In the genomic region with DNA sequence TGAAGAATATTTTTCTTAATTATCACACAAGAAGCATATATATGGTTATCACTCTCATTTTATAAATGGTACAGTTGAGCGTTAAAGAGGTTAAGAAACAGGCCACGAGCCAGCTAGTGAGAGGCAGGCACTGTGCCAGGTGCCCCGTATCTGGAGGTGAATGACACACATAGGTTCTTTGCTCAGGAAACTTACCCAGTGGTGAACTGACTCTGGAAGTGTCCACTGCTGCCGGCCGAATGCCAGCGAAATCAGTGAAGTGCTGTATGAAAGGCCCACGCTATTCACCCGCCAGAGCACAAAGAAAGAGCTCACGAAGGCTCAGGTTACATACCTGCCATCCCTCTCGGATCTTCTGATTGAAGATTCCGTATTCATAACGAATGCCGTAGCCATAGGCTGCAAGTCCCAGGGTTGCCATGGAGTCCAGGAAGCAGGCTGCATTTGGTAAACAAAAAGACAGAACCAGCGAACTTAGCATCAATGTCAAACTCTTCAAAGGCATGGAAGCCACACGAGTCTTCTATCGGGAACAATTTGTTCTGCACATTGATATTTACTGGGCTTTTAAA, we compare ENCODE assay signal across 16 mouse cellular contexts. TPM values are rescaled to one million over a fixed set of nuclear protein-coding genes. Genes with fewer than 3 reads are reported as not detected.
DNase-seq lines count a peak whose midpoint lies in the region; ATAC-seq and TF ChIP-seq lines count a peak whose summit lies in the region.
"Had no signal": no experiment of that assay in that cellular context is flagged by ENCODE, and none has a peak within 500 bp of the region (broad histone marks: within the 10 kb centered on the region; RNA-seq: fewer than 3 reads in every experiment).

No protein-coding gene starts in this region.

- no peak for TF ChIP-seq CTCF in liver, adult 2 months (IDR thresholded peaks at IDR 0.05; ENCODE audit: low read depth, low read length)

- H3K79me2 ChIP-seq in liver, adult 2 months (ENCODE audit: control insufficient read depth, insufficient read depth, low read length), result no peaks in the 10 kb centered on the region

- no peak overlapping the region for H3K27ac ChIP-seq in heart, embryonic 12.5 days (ENCODE audit: poor library complexity, severe bottlenecking)
- H3K27ac ChIP-seq in liver, adult 2 months (replicated peaks; ENCODE audit: insufficient read depth, low read depth, low read length), result no peak overlapping the region
- H3K27ac ChIP-seq: hindbrain, embryonic 10.5 days; intestine, embryonic 15.5 days; stomach, embryonic 15.5 days had no signal

- no peak for TF ChIP-seq POLR2A in liver, adult 2 months (IDR thresholded peaks at IDR 0.05; ENCODE audit: extremely low read depth, insufficient read depth, low read length)

- H3K4me1 ChIP-seq in heart, embryonic 12.5 days (replicated peaks), result no peaks in the 10 kb centered on the region
- peaks cover 21% of the 10 kb centered on the region for H3K4me1 ChIP-seq in liver, adult 2 months (ENCODE audit: control insufficient read depth, insufficient read depth, low read length)
- H3K4me1 ChIP-seq: intestine, embryonic 15.5 days; stomach, embryonic 15.5 days had no signal

- no peaks in the 10 kb centered on the region for H3K27me3 ChIP-seq in heart, embryonic 12.5 days (replicated peaks)
- no peaks in the 10 kb centered on the region for H3K27me3 ChIP-seq in liver, adult 2 months (ENCODE audit: control insufficient read depth, insufficient read depth, low read length)
- H3K27me3 ChIP-seq: intestine, embryonic 15.5 days; stomach, embryonic 15.5 days had no signal

- no peak overlapping the region for H3K4me2 ChIP-seq in heart, embryonic 12.5 days
- H3K4me2 ChIP-seq: intestine, embryonic 15.5 days; stomach, embryonic 15.5 days had no signal

- peak; percentile 15 for DNase-seq in heart, postnatal 4 days
- DNase-seq in liver, adult 2 months (ENCODE audit: extremely low read depth, low read depth, low spot score), result peak; percentile 63
- DNase-seq in liver, result no peak
- DNase-seq in right cerebral cortex, postnatal 4 days, result peak; percentile 18
- DNase-seq in right cerebral cortex, adult 18-20 months, result no peak
- DNase-seq: embryo, embryonic 11 days; liver, postnatal 0 days; thymus, adult 2 months had no signal

- no peak for ATAC-seq in heart, embryonic 12.5 days (ENCODE audit: insufficient number of reproducible peaks, low FRiP score)
- ATAC-seq in megakaryocyte progenitor cell, adult 5-6 weeks (replicated peaks; ENCODE audit: poor library complexity), result no peak
- ATAC-seq: forebrain, embryonic 14.5 days; intestine, embryonic 15.5 days; liver, postnatal 0 days; Patski had no signal

- peaks cover 14% of the 10 kb centered on the region; the same call in 1 of the 2 replicates for H3K36me3 ChIP-seq in heart, embryonic 12.5 days
- peaks cover 72% of the 10 kb centered on the region for H3K36me3 ChIP-seq in liver, adult 2 months (ENCODE audit: control insufficient read depth, insufficient read depth, low read length)
- H3K36me3 ChIP-seq: hindbrain, embryonic 10.5 days had no signal

- no peaks in the 10 kb centered on the region for H3K9me3 ChIP-seq in heart, embryonic 12.5 days (replicated peaks)
- H3K9me3 ChIP-seq: hindbrain, embryonic 10.5 days; intestine, embryonic 15.5 days; stomach, embryonic 15.5 days had no signal

- WGBS in heart, embryonic 12.5 days, result 78% methylated on average over 16 of the region's 16 CpGs
- WGBS in liver, adult 2 months, result 48% methylated on average over 16 of the region's 16 CpGs

- H3K9ac ChIP-seq in heart, embryonic 12.5 days, result no peak overlapping the region
- no peak overlapping the region for H3K9ac ChIP-seq in liver, adult 2 months (ENCODE audit: low read depth, low read length)
- H3K9ac ChIP-seq: intestine, embryonic 15.5 days; liver, postnatal 0 days; stomach, embryonic 15.5 days had no signal

- H3K4me3 ChIP-seq in heart, embryonic 12.5 days, result no peak overlapping the region
- H3K4me3 ChIP-seq in liver, adult 2 months (ENCODE audit: insufficient read depth, low read depth, low read length), result no peak overlapping the region
- H3K4me3 ChIP-seq: hindbrain, embryonic 10.5 days; intestine, embryonic 15.5 days; stomach, embryonic 15.5 days had no signal

RNA-seq across cellular contexts. Expression of a gene that starts 15.0 kb away (rescaled TPM):
- 10 to 100 TPM; 13.9 to 15.9 TPM for total RNA-seq in heart, postnatal 4 days (2021)
- 36.5 and 37.1 TPM in 2 replicates for polyA plus RNA-seq in heart, embryonic 12.5 days (2016; fragmentation: Nextera tagmentation; extraction: Ambion mirVana)
- total RNA-seq in liver, adult 2 months (2014; rRNA removed), result 290 and 428 TPM in 2 replicates
- polyA plus RNA-seq in liver, adult 2 months (2012; rRNA removed), result 281 and 298 TPM in 2 replicates
- 49.7 and 62.0 TPM in 2 replicates for total RNA-seq in megakaryocyte progenitor cell, adult 5-6 weeks (2015)
- total RNA-seq in megakaryocyte progenitor cell, adult 5-6 weeks (2017), result 112 and 130 TPM in 2 replicates
- polyA plus RNA-seq: C2C12 had no signal

Comparison
In these comparisons a context has a peak if more than half of its experiments do, and no peak if none do; other contexts are left out.
1. DNase-seq: peak in heart, postnatal 4 days (single experiment), liver, adult 2 months (single experiment) and right cerebral cortex, postnatal 4 days (single experiment); none in liver (single experiment) and right cerebral cortex, adult 18-20 months (single experiment).